In genomic region chr7:88457827-88458226, GRCm38 (mm10) we compare ENCODE assay signal across 17 mouse cellular contexts. TPM values are rescaled to one million over a fixed set of nuclear protein-coding genes. Genes with fewer than 3 reads are reported as not detected.
"Had no signal": no experiment of that assay in that cellular context is flagged by ENCODE, and none has a peak within 500 bp of the region (broad histone marks: within the 10 kb centered on the region; RNA-seq: fewer than 3 reads in every experiment).

No protein-coding gene starts in this region.

- H3K4me3 ChIP-seq: lung, embryonic 15.5 days; midbrain, embryonic 13.5 days; midbrain, embryonic 15.5 days; neural tube, embryonic 12.5 days; stomach, embryonic 15.5 days had no signal

- H3K27ac ChIP-seq: liver, embryonic 14.5 days; lung, embryonic 15.5 days; midbrain, embryonic 13.5 days; midbrain, embryonic 15.5 days; neural tube, embryonic 12.5 days; stomach, embryonic 15.5 days; stomach, postnatal 0 days had no signal

- H3K36me3 ChIP-seq: lung, embryonic 15.5 days; midbrain, embryonic 13.5 days; midbrain, embryonic 15.5 days; neural tube, embryonic 12.5 days; stomach, embryonic 15.5 days had no signal

- H3K4me1 ChIP-seq: lung, embryonic 15.5 days; midbrain, embryonic 13.5 days; midbrain, embryonic 15.5 days; neural tube, embryonic 12.5 days; stomach, embryonic 15.5 days had no signal

- H3K27me3 ChIP-seq: lung, embryonic 15.5 days; midbrain, embryonic 13.5 days; midbrain, embryonic 15.5 days; neural tube, embryonic 12.5 days; stomach, embryonic 15.5 days had no signal

- DNase-seq: lung, adult 18-20 months; lung, postnatal 10 days; lung, postnatal 4 days; right cerebral cortex, postnatal 14 days; thymus, adult 2 months; thymus, postnatal 25 days; thymus, postnatal 4 days had no signal

- H3K9me3 ChIP-seq: lung, embryonic 15.5 days; midbrain, embryonic 13.5 days; midbrain, embryonic 15.5 days; neural tube, embryonic 12.5 days; stomach, embryonic 15.5 days had no signal

- ATAC-seq: midbrain, embryonic 13.5 days; midbrain, embryonic 15.5 days had no signal

RNA-seq across cellular contexts. Expression of gene Rab38, which starts 27.8 kb away (rescaled TPM):
- total RNA-seq: monocyte, adult 5-6 weeks; neutrophil, adult 5-6 weeks had no signal
- polyA plus RNA-seq: testis, adult 2 months had no signal
